Mouse (Mus musculus): Measurements from ENCODE around the gene Fam111a.

GRCm38 (mm10) chr19:12514621-12515020 is 30.9 kb upstream of the Fam111a start:
- TF ChIP-seq CTCF (IDR thresholded peaks at IDR 0.05; ENCODE audit: control insufficient read depth, insufficient read depth, low read length) (no peak), POLR2A (IDR thresholded peaks at IDR 0.05; ENCODE audit: borderline replicate concordance, control insufficient read depth, low read depth, low read length) (no peak)
